Mouse (Mus musculus) ES-E14 (cell line): ENCODE measurements at regions not wholly inside any gene's neighbourhood (a gene's known extent, or its start where the extent isn't known, plus 50 kb on each side); places are given as distances from the start of the nearest gene placed in this dataset.

Experiments used
- DNase-seq: peaks from one replicate; pipeline ENCODE4 v3.0.0-alpha.2; 2013; ENCODE audit warnings: low read depth, low spot score
- H3K27ac ChIP-seq: 2 replicates; pipeline ENCODE4 v1.5.1; 2012; ENCODE audit warnings: low read depth, mild to moderate bottlenecking, low read length, moderate library complexity, mixed read lengths; ENCODE audit not compliant: poor library complexity, insufficient read depth, severe bottlenecking
- H3K36me3 ChIP-seq: 2 replicates; pipeline ENCODE4 v1.6.1; 2012; ENCODE audit warnings: mild to moderate bottlenecking, low read length, moderate library complexity, mixed read lengths; ENCODE audit not compliant: control insufficient read depth, poor library complexity, insufficient read depth, severe bottlenecking
- H3K4me1 ChIP-seq, 2 experiments: fragments of 150-350 bp in 1 of 2; sonication (generic) in 1 of 2; 2 replicates each; pipeline ENCODE4 v1.6.1; 2012; ENCODE audit warnings: low read length in 2 of 2, mild to moderate bottlenecking in 1 of 2, mixed read lengths in 1 of 2; ENCODE audit not compliant: control insufficient read depth in 2 of 2, insufficient read depth in 2 of 2, poor library complexity in 1 of 2
- H3K4me3 ChIP-seq, 2 experiments: fragments of 150-350 bp in 1 of 2; sonication (generic) in 1 of 2; 2 replicates each; pipeline ENCODE4 v1.5.1; 2012; ENCODE audit warnings: low read length in 2 of 2, low read depth in 1 of 2, mild to moderate bottlenecking in 1 of 2, mixed read lengths in 1 of 2; ENCODE audit not compliant: insufficient read depth in 1 of 2, poor library complexity in 1 of 2, severe bottlenecking in 1 of 2
- H3K9ac ChIP-seq: 2 replicates; pipeline ENCODE4 v1.6.1; 2012; ENCODE audit warnings: low read depth, mild to moderate bottlenecking, low read length, mixed read lengths; ENCODE audit not compliant: poor library complexity, insufficient read depth, severe bottlenecking
- H3K9me3 ChIP-seq: fragments of 150-350 bp; sonication (generic); 2 replicates; pipeline ENCODE4 v1.6.1; 2012; ENCODE audit warnings: low read depth, mild to moderate bottlenecking, low read length; ENCODE audit not compliant: control insufficient read depth, insufficient read depth
- CHD2 ChIP-seq: IDR thresholded peaks from 2 replicates; pipeline ENCODE4 v1.6.1; 2014; ENCODE audit warnings: mild to moderate bottlenecking, low read depth, low read length, inconsistent platforms
- HCFC1 ChIP-seq: IDR thresholded peaks from 2 replicates; pipeline ENCODE4 v1.6.1; 2012; ENCODE audit warnings: low read length, inconsistent platforms, borderline replicate concordance; ENCODE audit not compliant: insufficient read depth
- MAFK ChIP-seq: IDR thresholded peaks from 2 replicates; pipeline ENCODE4 v1.6.1; 2014; ENCODE audit warnings: mild to moderate bottlenecking, low read depth, low read length, inconsistent platforms; ENCODE audit not compliant: insufficient read depth
- ZC3H11A ChIP-seq: IDR thresholded peaks from 2 replicates; pipeline ENCODE4 v1.6.1; 2012; ENCODE audit warnings: low read depth, mild to moderate bottlenecking, inconsistent platforms, low read length, borderline replicate concordance
- ZNF384 ChIP-seq: IDR thresholded peaks from 2 replicates; pipeline ENCODE4 v1.6.1; 2012; ENCODE audit warnings: low read depth, low read length, inconsistent platforms
- in situ Hi-C, 2 experiments: fragments of 600-800 bp; cut with MboI; formaldehyde crosslinking; loops; one replicate each; pipeline ENCODE4 v1.15.1; 2025; ENCODE audit warnings: low sequenced_read_pairs in 2 of 2, inconsistent platforms in 1 of 2; ENCODE audit not compliant: unreplicated experiment in 2 of 2

DNA sequence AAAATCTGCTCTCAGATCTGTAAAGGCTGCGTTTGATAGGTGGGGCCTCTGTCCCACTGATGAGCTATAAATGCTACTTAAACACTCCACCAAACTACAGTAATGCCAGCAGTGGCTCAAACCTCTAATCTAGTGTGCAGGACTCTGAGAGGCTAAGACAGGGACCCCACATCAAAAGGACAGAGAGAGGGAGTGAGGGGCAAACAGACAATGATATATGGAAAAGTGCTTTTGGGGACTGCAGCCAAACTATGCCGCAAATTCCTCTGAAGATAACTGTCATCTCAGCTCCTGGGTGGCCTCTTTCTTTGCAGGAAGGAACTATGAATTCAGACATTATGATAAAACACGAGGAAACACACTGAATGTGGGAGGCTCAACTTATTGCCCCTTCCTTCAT, 138.9 kb upstream of the Ddit4l start:
- in situ Hi-C loops: no loop called here
- TF ChIP-seq ZC3H11A: no peak
- TF ChIP-seq ZNF384: no peak
- no peak for TF ChIP-seq HCFC1
- TF ChIP-seq MAFK: no peak
- TF ChIP-seq CHD2: no peak
- no peaks in the 10 kb centered on the region for H3K4me1 ChIP-seq
- DNase-seq: no peak
- H3K9me3 ChIP-seq: peaks cover 7% of the 10 kb centered on the region
- H3K27ac ChIP-seq: no peak overlapping the region
- H3K9ac ChIP-seq: no peak overlapping the region
- no peak overlapping the region for H3K4me3 ChIP-seq
- H3K36me3 ChIP-seq: no peaks in the 10 kb centered on the region

GRCm38 (mm10) chr3:137482971-137483370, 138.4 kb upstream of the Ddit4l start:
- Histone ChIP-seq H3K4me1 (no peaks in the 10 kb centered on the region), H3K36me3 (no peaks in the 10 kb centered on the region), H3K9ac (no peak overlapping the region), H3K27ac (no peak overlapping the region), H3K9me3 (peaks cover 7% of the 10 kb centered on the region), H3K4me3 (no peak overlapping the region)
- DNase-seq: no peak
- in situ Hi-C loops: no loop called here
- TF ChIP-seq CHD2 (no peak), ZC3H11A (no peak), HCFC1 (no peak), MAFK (no peak), ZNF384 (no peak)

DNA sequence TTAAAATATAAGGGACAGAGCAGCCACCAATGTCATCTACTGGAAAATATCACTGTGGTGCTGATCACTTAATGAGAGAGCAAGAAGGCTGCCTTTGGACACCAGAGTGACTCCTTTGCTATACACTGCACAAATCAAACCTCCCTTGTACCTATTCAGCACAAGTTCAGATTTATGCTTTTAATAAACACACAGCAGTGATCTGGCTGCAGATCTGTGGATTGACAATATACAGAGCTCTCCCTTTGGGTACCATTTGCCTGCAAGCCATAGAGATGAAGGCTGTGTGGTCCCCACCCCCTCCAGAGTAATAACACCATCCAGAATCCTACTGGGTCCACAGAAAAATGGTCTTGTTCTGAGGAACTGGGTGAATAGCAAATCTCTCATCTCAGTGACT, 131.8 kb upstream of the Ddit4l start:
- Histone ChIP-seq H3K4me3 (no peak overlapping the region), H3K9me3 (no peaks in the 10 kb centered on the region), H3K27ac (no peak overlapping the region), H3K4me1 (no peaks in the 10 kb centered on the region), H3K9ac (no peak overlapping the region), H3K36me3 (no peaks in the 10 kb centered on the region)
- in situ Hi-C loops: no loop called here
- DNase-seq: no peak
- no peak for TF ChIP-seq MAFK
- TF ChIP-seq CHD2: no peak
- TF ChIP-seq HCFC1: no peak
- TF ChIP-seq ZNF384: no peak
- no peak for TF ChIP-seq ZC3H11A

- Histone ChIP-seq H3K9me3 (no peaks in the 10 kb centered on the region), H3K4me1 (no peaks in the 10 kb centered on the region), H3K27ac (no peak overlapping the region), H3K4me3 (no peak overlapping the region), H3K36me3 (no peaks in the 10 kb centered on the region), H3K9ac (no peak overlapping the region)
- no peak for TF ChIP-seq ZC3H11A
- no peak for TF ChIP-seq HCFC1
- TF ChIP-seq ZNF384: no peak
- no peak for TF ChIP-seq CHD2
- no peak for TF ChIP-seq MAFK
- DNase-seq: no peak
- in situ Hi-C loops: no loop called here
Observed at GRCm38 (mm10) chr3:137491508-137492019, 129.8 kb upstream of the Ddit4l start.

GRCm38 (mm10) chr3:137498343-137498742, 123.1 kb upstream of the Ddit4l start:
- H3K4me3 ChIP-seq: no peak overlapping the region
- no peaks in the 10 kb centered on the region for H3K9me3 ChIP-seq
- H3K36me3 ChIP-seq: no peaks in the 10 kb centered on the region
- no peak for TF ChIP-seq CHD2
- no peak for TF ChIP-seq MAFK
- TF ChIP-seq ZNF384: no peak
- no peak for TF ChIP-seq HCFC1
- TF ChIP-seq ZC3H11A: no peak
- H3K9ac ChIP-seq: no peak overlapping the region
- no peaks in the 10 kb centered on the region for H3K4me1 ChIP-seq
- no peak for DNase-seq
- no peak overlapping the region for H3K27ac ChIP-seq
- in situ Hi-C loops: no loop called here
